Mouse (Mus musculus): ENCODE results near the gene Map3k5.

DNA sequence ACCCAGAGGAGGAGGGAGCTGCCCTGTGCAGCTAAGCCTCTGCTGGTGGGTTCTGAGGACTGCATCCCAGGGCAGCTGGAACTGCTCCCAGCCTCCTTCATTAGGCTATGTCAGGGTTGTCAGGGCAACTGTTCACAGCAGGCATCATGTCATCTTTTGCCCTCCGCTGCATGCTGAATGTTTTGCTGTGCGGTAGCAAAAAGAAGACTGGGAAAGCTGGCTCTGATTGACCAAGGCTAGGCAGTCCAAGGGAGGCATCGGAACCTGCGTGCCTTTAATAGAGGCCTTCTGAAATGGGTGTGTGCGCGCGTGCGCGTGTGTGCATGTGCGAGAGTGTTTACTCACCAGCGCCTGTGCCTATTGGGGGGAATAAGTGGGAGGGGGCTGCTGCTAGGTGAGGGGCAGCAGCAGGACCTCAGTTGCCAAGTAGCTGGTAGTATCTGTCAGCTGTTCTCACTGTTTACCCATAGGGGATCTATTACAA, 236.4 kb downstream of the Map3k5 start:
- TF ChIP-seq POLR2A (IDR thresholded peaks at IDR 0.05; ENCODE audit: borderline replicate concordance, insufficient read depth, low read length) (peak; percentile 38; the same call in 1 of the 2 replicates), CTCF (IDR thresholded peaks at IDR 0.05; ENCODE audit: borderline replicate concordance, insufficient read depth, low read depth, low read length) (peak; percentile 89)

Data from cerebellum, adult 2 months (tissue).